Mouse (Mus musculus) liver, embryonic 14.5 days (tissue): ENCODE measurements around the gene Sptbn2.

Experiments
- CTCF ChIP-seq: IDR thresholded peaks from 2 replicates; pipeline ENCODE4 v1.5.1; 2016; ENCODE audit warnings: antibody characterized with exemption, low read depth, control low read depth
- EP300 ChIP-seq: IDR thresholded peaks from 2 replicates; pipeline ENCODE4 v1.6.1; 2016; ENCODE audit warnings: antibody characterized with exemption, low read depth

GRCm38 (mm10) chr19:4793831-4794422 lies 83.0 kb downstream of the Sptbn2 start, which contains the start of gene Rbm4:
- no peak for TF ChIP-seq CTCF
- no peak; the same call in 1 of the 2 replicates for TF ChIP-seq EP300
